Mouse (Mus musculus) ES-E14 (cell line): ENCODE data around the gene Hs1bp3.

Experiments used
- CHD2 ChIP-seq: IDR thresholded peaks from 2 replicates; pipeline ENCODE4 v1.6.1; 2014; ENCODE audit warnings: mild to moderate bottlenecking, low read depth, low read length, inconsistent platforms
- MAFK ChIP-seq: IDR thresholded peaks from 2 replicates; pipeline ENCODE4 v1.6.1; 2014; ENCODE audit warnings: mild to moderate bottlenecking, low read depth, low read length, inconsistent platforms; ENCODE audit not compliant: insufficient read depth
- ZC3H11A ChIP-seq: IDR thresholded peaks from 2 replicates; pipeline ENCODE4 v1.6.1; 2012; ENCODE audit warnings: low read depth, mild to moderate bottlenecking, inconsistent platforms, low read length, borderline replicate concordance
- ZNF384 ChIP-seq: IDR thresholded peaks from 2 replicates; pipeline ENCODE4 v1.6.1; 2012; ENCODE audit warnings: low read depth, low read length, inconsistent platforms

DNA sequence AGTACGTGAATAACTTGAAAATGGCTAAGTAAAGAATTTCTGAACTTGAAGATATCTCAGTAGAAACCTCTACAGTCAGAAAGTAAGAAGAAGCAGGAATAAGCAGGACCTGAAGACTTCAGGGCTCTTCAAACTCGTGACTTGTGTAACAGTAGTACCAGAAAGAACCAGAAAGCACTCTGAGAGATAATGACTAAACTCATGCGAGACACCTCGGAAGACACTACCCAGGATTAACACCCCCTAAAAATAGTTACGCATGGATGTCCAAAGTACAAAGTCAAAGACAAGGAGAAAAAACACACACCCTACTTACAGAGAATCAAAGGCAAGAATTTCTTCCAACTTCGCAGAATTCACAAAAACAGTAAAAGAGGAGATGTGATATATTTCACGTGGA is 46.9 kb upstream of the Hs1bp3 start:
- TF ChIP-seq MAFK (no peak), CHD2 (no peak), ZC3H11A (no peak), ZNF384 (no peak)
